Mouse (Mus musculus) kidney, embryonic 16.5 days (tissue): Measurements from ENCODE around the gene Trpm8. TPM values are rescaled to one million over a fixed set of nuclear protein-coding genes. Genes with fewer than 3 reads are reported as not detected.

Experiments used
- ATAC-seq: fragments of 200-750 bp; cut with Nextera tagmentation; 2 replicates; pipeline ENCODE4 v1.8.0; 2017; ENCODE audit warnings: moderate TSS enrichment; ENCODE audit not compliant: low FRiP score, low TSS enrichment
- H3K27ac ChIP-seq: fragments of 300-500 bp; sonication (generic); 2 replicates; pipeline ENCODE4 v1.5.1; 2014; ENCODE audit warnings: low read length
- H3K27me3 ChIP-seq: fragments of 300-500 bp; sonication (generic); 2 replicates; pipeline ENCODE4 v1.6.1; 2014; ENCODE audit warnings: low read length, control low read depth, mixed read lengths; ENCODE audit not compliant: insufficient read depth
- H3K36me3 ChIP-seq: fragments of 300-500 bp; sonication (generic); 2 replicates; pipeline ENCODE4 v1.6.1; 2014; ENCODE audit warnings: low read length, control low read depth, mixed read lengths; ENCODE audit not compliant: insufficient read depth
- H3K4me1 ChIP-seq: fragments of 300-500 bp; sonication (generic); 2 replicates; pipeline ENCODE4 v1.6.1; 2014; ENCODE audit warnings: low read length, control low read depth, mixed read lengths; ENCODE audit not compliant: insufficient read depth
- H3K4me2 ChIP-seq: fragments of 300-500 bp; sonication (generic); replicated peaks from 2 replicates; pipeline ENCODE4 v1.6.1; 2014; ENCODE audit warnings: low read depth, low read length
- H3K4me3 ChIP-seq: fragments of 300-500 bp; sonication (generic); 2 replicates; pipeline ENCODE4 v1.5.1; 2014; ENCODE audit warnings: mild to moderate bottlenecking, low read length
- H3K9ac ChIP-seq: fragments of 300-500 bp; sonication (generic); replicated peaks from 2 replicates; pipeline ENCODE4 v1.6.1; 2014; ENCODE audit warnings: low read length
- H3K9me3 ChIP-seq: fragments of 300-500 bp; sonication (generic); 2 replicates; pipeline ENCODE4 v1.6.1; 2016; ENCODE audit warnings: low read length, control low read depth
- WGBS: fragments of 180-500 bp; shearing (Covaris S2); extraction: QIAGEN DNeasy Blood & Tissue Kit; methylation state at CpG from one replicate; pipeline ENCODE4 v1.1.7; 2014; 5-methylcytosine and 5-hydroxymethylcytosine counted together
- polyA plus RNA-seq: library from polyadenylated mRNA; unstranded; fragments of >200 nt; fragmentation: Nextera tagmentation; extraction: Ambion mirVana; gene quantifications from 2 replicates; pipeline ENCODE4 v1.2.1, GENCODE M21; 2015

The Trpm8 gene
- polyA plus RNA-seq, 1 experiment from 2014 or later: not detected

DNA sequence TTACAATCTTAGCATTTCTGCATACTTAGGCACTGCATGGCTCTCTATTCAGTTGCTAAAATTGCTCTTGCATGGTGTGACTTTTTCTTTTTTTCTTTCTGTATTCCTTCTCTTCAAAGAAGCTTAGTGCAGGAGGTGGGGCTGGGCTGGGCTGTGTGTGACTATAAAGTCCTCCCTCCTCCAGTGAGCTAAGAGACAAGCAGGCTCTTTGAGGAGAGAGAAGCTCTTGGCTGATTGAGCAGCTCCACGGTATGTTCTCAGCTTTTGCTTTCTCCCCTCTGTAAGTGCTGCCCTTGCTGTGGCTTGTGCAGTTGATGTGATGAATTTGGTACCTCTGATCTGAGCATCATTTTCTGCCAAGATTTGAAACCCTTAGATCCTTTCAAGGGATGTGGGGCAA is 29.1 kb downstream of the Trpm8 start:
- H3K27ac ChIP-seq: no peak overlapping the region
- no peaks in the 10 kb centered on the region for H3K36me3 ChIP-seq
- no peak overlapping the region for H3K9ac ChIP-seq
- 62% methylated on average over 1 of the region's 1 CpGs for WGBS
- peaks cover 80% of the 10 kb centered on the region for H3K9me3 ChIP-seq
- H3K27me3 ChIP-seq: no peaks in the 10 kb centered on the region
- H3K4me3 ChIP-seq: no peak overlapping the region
- ATAC-seq: no peak
- no peak overlapping the region for H3K4me2 ChIP-seq
- H3K4me1 ChIP-seq: no peaks in the 10 kb centered on the region

DNA sequence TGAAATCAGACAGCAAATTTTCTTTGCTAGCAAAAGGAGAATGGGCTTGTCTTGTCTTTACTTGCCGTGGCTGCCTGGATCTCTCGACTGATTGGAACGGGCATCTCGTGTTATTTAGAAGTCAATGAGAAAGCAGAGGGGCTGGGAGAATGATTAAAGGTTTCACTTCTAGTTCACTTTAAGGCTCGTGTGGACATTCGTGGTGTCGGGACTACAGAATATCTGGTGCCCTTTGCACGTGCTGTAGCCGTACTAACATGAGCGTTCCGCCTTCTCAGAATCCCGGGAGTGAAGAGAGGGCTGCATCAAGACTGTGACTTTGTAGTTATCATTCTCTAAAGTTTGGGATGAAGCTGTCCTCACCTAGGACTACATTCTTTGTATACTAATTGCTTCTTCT is 29.7 kb downstream of the Trpm8 start:
- 65% methylated on average over 12 of the region's 12 CpGs for WGBS
- Histone ChIP-seq H3K36me3 (no peaks in the 10 kb centered on the region), H3K27ac (no peak overlapping the region), H3K4me2 (no peak overlapping the region), H3K4me3 (no peak overlapping the region), H3K9me3 (peaks cover 76% of the 10 kb centered on the region), H3K27me3 (no peaks in the 10 kb centered on the region), H3K4me1 (no peaks in the 10 kb centered on the region), H3K9ac (no peak overlapping the region)
- ATAC-seq: no peak

GRCm38 (mm10) chr1:88309020-88309419 is 31.6 kb downstream of the Trpm8 start:
- Histone ChIP-seq H3K9ac (no peak overlapping the region), H3K27ac (no peak overlapping the region), H3K4me3 (no peak overlapping the region), H3K4me2 (no peak overlapping the region), H3K36me3 (no peaks in the 10 kb centered on the region), H3K9me3 (peaks cover 60% of the 10 kb centered on the region), H3K4me1 (no peaks in the 10 kb centered on the region), H3K27me3 (no peaks in the 10 kb centered on the region)
- 47% methylated on average over 2 of the region's 2 CpGs for WGBS
- ATAC-seq: no peak

DNA sequence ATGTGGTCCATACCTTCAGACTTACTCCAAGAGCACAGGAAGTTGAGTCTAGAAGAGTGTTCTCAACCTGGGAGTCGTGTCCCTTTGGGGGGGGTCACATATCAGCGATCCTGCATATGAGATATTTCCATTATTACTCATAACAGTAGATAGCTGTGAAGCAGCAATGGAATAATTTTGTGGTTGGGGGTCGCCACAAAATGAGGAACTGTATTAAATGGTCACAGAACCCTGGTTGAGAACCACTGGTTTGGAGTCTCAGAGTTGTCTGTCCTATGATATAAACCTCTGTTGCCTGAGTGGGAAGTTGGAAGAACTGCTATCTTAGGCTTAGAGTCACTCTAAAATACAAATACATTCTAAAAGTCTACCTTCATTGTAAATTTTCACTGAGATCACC is 32.4 kb downstream of the Trpm8 start:
- no peak overlapping the region for H3K27ac ChIP-seq
- no peak overlapping the region for H3K4me3 ChIP-seq
- no peaks in the 10 kb centered on the region for H3K36me3 ChIP-seq
- no peak for ATAC-seq
- no peaks in the 10 kb centered on the region for H3K4me1 ChIP-seq
- 54% methylated on average over 3 of the region's 3 CpGs for WGBS
- peaks cover 51% of the 10 kb centered on the region for H3K9me3 ChIP-seq
- H3K27me3 ChIP-seq: no peaks in the 10 kb centered on the region
- no peak overlapping the region for H3K4me2 ChIP-seq
- no peak overlapping the region for H3K9ac ChIP-seq

DNA sequence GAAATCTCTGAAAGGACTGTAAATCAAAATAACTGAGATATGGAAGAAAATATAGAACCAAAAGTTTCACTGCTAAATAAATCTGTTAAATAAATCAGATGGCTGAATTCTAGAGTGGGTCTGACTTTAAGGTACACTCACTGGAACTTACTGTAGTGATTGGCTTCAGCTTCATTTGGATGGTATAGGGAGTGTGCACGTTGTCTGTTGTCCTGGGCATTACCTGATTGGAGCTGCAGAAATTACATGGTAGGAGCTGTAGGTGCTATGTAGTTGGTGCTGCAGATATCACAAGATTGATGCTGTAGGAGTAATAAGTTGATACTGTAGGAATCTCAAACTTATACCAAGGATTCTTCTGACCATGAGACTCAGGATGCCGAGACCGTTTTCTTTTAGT is 32.9 kb downstream of the Trpm8 start:
- Histone ChIP-seq H3K9ac (no peak overlapping the region), H3K36me3 (no peaks in the 10 kb centered on the region), H3K4me1 (no peaks in the 10 kb centered on the region), H3K27me3 (no peaks in the 10 kb centered on the region), H3K9me3 (peaks cover 46% of the 10 kb centered on the region), H3K4me3 (no peak overlapping the region), H3K4me2 (no peak overlapping the region), H3K27ac (no peak overlapping the region)
- no peak for ATAC-seq
- 67% methylated on average over 3 of the region's 3 CpGs for WGBS

GRCm38 (mm10) chr1:88317279-88317678 is 39.8 kb downstream of the Trpm8 start:
- Histone ChIP-seq H3K4me3 (no peak overlapping the region), H3K9me3 (no peaks in the 10 kb centered on the region), H3K4me1 (no peaks in the 10 kb centered on the region), H3K27me3 (no peaks in the 10 kb centered on the region), H3K9ac (no peak overlapping the region), H3K4me2 (no peak overlapping the region), H3K36me3 (no peaks in the 10 kb centered on the region), H3K27ac (no peak overlapping the region)
- 86% methylated on average over 1 of the region's 1 CpGs for WGBS
- ATAC-seq: no peak

GRCm38 (mm10) chr1:88318531-88319060 is 41.1 kb downstream of the Trpm8 start:
- H3K36me3 ChIP-seq: no peaks in the 10 kb centered on the region
- no peak overlapping the region for H3K4me2 ChIP-seq
- H3K4me1 ChIP-seq: no peaks in the 10 kb centered on the region
- no peak overlapping the region for H3K4me3 ChIP-seq
- H3K9ac ChIP-seq: no peak overlapping the region
- H3K9me3 ChIP-seq: no peaks in the 10 kb centered on the region
- ATAC-seq: no peak
- 74% methylated on average over 6 of the region's 6 CpGs for WGBS
- H3K27ac ChIP-seq: no peak overlapping the region
- no peaks in the 10 kb centered on the region for H3K27me3 ChIP-seq

- Histone ChIP-seq H3K9me3 (no peaks in the 10 kb centered on the region), H3K36me3 (no peaks in the 10 kb centered on the region), H3K9ac (no peak overlapping the region), H3K4me3 (no peak overlapping the region), H3K4me1 (no peaks in the 10 kb centered on the region), H3K27ac (no peak overlapping the region), H3K27me3 (no peaks in the 10 kb centered on the region), H3K4me2 (no peak overlapping the region)
- ATAC-seq: no peak
- WGBS: 82% methylated on average over 7 of the region's 7 CpGs
Observed at GRCm38 (mm10) chr1:88320821-88321395, 43.4 kb downstream of the Trpm8 start.

- H3K27ac ChIP-seq: no peak overlapping the region
- no peak overlapping the region for H3K9ac ChIP-seq
- no peaks in the 10 kb centered on the region for H3K4me1 ChIP-seq
- no peak overlapping the region for H3K4me2 ChIP-seq
- no peaks in the 10 kb centered on the region for H3K9me3 ChIP-seq
- no peaks in the 10 kb centered on the region for H3K36me3 ChIP-seq
- no peaks in the 10 kb centered on the region for H3K27me3 ChIP-seq
- H3K4me3 ChIP-seq: no peak overlapping the region
- no peak for ATAC-seq
Observed at GRCm38 (mm10) chr1:88322146-88322545, 44.7 kb downstream of the Trpm8 start.

DNA sequence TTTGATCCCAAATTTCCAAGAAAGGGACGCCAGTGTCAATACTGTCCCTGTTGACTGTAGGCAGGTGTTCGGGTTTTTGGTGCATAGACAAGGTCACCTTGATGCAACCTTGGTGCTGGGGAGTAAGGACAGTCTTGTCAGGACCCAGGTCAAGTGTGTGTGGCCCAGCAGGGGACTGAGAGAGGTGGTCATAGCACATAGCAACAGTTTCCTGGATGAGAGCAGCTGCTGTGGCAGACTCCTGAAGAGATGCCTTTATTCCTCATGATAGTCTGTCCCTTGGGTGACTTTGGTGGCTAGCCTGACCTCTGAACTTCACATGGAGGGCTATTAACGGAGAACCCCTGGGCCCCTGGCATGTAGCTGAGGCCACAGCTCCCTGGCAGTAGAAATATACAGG is 45.6 kb downstream of the Trpm8 start:
- Histone ChIP-seq H3K9ac (no peak overlapping the region), H3K4me1 (no peaks in the 10 kb centered on the region), H3K4me2 (no peak overlapping the region), H3K27me3 (no peaks in the 10 kb centered on the region), H3K27ac (no peak overlapping the region), H3K36me3 (no peaks in the 10 kb centered on the region), H3K9me3 (no peaks in the 10 kb centered on the region), H3K4me3 (no peak overlapping the region)
- ATAC-seq: no peak
- 78% methylated on average over 3 of the region's 3 CpGs for WGBS
